ENCODE assay signal across 9 mouse cellular contexts in genomic region chr4:44970612-44971110, GRCm38 (mm10). TPM values are rescaled to one million over a fixed set of nuclear protein-coding genes. Genes with fewer than 3 reads are reported as not detected.
DNase-seq lines count a peak whose midpoint lies in the region; ATAC-seq lines count a peak whose summit lies in the region.
"Had no signal": no experiment of that assay in that cellular context is flagged by ENCODE, and none has a peak within 500 bp of the region (broad histone marks: within the 10 kb centered on the region; RNA-seq: fewer than 3 reads in every experiment).

No protein-coding gene starts in this region.

- no peak overlapping the region for H3K4me2 ChIP-seq in hindbrain, embryonic 14.5 days (replicated peaks)
- H3K4me2 ChIP-seq in hindbrain, embryonic 16.5 days (ENCODE audit: low read length): no peak overlapping the region

- H3K4me3 ChIP-seq in hindbrain, embryonic 14.5 days (replicated peaks; ENCODE audit: low read length): no peak overlapping the region
- H3K4me3 ChIP-seq in hindbrain, embryonic 16.5 days (ENCODE audit: low read length): no peak overlapping the region
- H3K4me3 ChIP-seq: myocyte had no signal

- no peaks in the 10 kb centered on the region for H3K36me3 ChIP-seq in hindbrain, embryonic 14.5 days (replicated peaks; ENCODE audit: control insufficient read depth, insufficient read depth)
- no peaks in the 10 kb centered on the region for H3K36me3 ChIP-seq in hindbrain, embryonic 16.5 days (ENCODE audit: control insufficient read depth, insufficient read depth, low read length)

- no peak overlapping the region for H3K27ac ChIP-seq in hindbrain, embryonic 14.5 days
- H3K27ac ChIP-seq in hindbrain, embryonic 16.5 days (ENCODE audit: low read depth, low read length): no peak overlapping the region

- 25% methylated on average over 10 of the region's 10 CpGs for WGBS in hindbrain, embryonic 14.5 days
- 25% methylated on average over 10 of the region's 10 CpGs for WGBS in hindbrain, embryonic 16.5 days
- WGBS in large intestine, adult 2 months: 18% methylated on average over 10 of the region's 10 CpGs

- H3K27me3 ChIP-seq in hindbrain, embryonic 14.5 days (ENCODE audit: control insufficient read depth, insufficient read depth, low read length): no peaks in the 10 kb centered on the region
- H3K27me3 ChIP-seq in hindbrain, embryonic 16.5 days (replicated peaks; ENCODE audit: control insufficient read depth, insufficient read depth, low read length): no peaks in the 10 kb centered on the region

- no peaks in the 10 kb centered on the region for H3K9me3 ChIP-seq in hindbrain, embryonic 14.5 days (ENCODE audit: control insufficient read depth, low read length)
- H3K9me3 ChIP-seq in hindbrain, embryonic 16.5 days (ENCODE audit: control insufficient read depth, low read length): no peaks in the 10 kb centered on the region

- ATAC-seq in hindbrain, embryonic 14.5 days (ENCODE audit: low FRiP score): no peak
- ATAC-seq in hindbrain, embryonic 16.5 days: no peak

- no peak overlapping the region for H3K9ac ChIP-seq in hindbrain, embryonic 14.5 days
- no peak overlapping the region for H3K9ac ChIP-seq in hindbrain, embryonic 16.5 days (ENCODE audit: low read depth, low read length)

- 0 out of 2 replicates have a peak, but pooled peaks cover 6% of the 10 kb centered on the region for H3K4me1 ChIP-seq in hindbrain, embryonic 14.5 days (replicated peaks; ENCODE audit: control insufficient read depth, insufficient read depth, low read length)
- no peaks in the 10 kb centered on the region for H3K4me1 ChIP-seq in hindbrain, embryonic 16.5 days (ENCODE audit: control insufficient read depth, insufficient read depth, low read depth, low read length)

- DNase-seq in hindbrain, embryonic 14.5 days (ENCODE audit: low spot score): peak; percentile 66
- peak; percentile 78 for DNase-seq in CD4-positive, CD25-positive, alpha-beta regulatory T cell, adult 2 months (ENCODE audit: low read depth, low spot score)
- peak; percentile 60 for DNase-seq in WW6 (ENCODE audit: low read depth, low spot score)
- peak; percentile 84 for DNase-seq in embryo, embryonic 11 days
- DNase-seq in large intestine, adult 2 months (ENCODE audit: low read depth, low spot score): peak; percentile 13
- DNase-seq in retina, postnatal 1 day: peak; percentile 86
- no peak for DNase-seq in layer of hippocampus, postnatal 14 days (ENCODE audit: low spot score in 2 of 2)

RNA-seq across cellular contexts. Expression of gene Grhpr, which starts 10.5 kb away (rescaled TPM):
- polyA plus RNA-seq in hindbrain, embryonic 14.5 days (2014; fragmentation: Nextera tagmentation; extraction: Ambion mirVana): 27.0 and 28.5 TPM in 2 replicates
- polyA plus RNA-seq in hindbrain, embryonic 16.5 days (2015; fragmentation: Nextera tagmentation; extraction: Ambion mirVana): 33.5 and 33.7 TPM in 2 replicates
- 26.4 and 29.5 TPM in 2 replicates for polyA plus RNA-seq in large intestine, adult 2 months (2012; rRNA removed)
- 10 to 100 TPM; 18.7 to 21.3 TPM for total RNA-seq in layer of hippocampus, postnatal 14 days (2021)

RNA-seq across cellular contexts. Expression of gene Zbtb5, which starts 41.6 kb away (rescaled TPM):
- polyA plus RNA-seq in hindbrain, embryonic 14.5 days (2014; fragmentation: Nextera tagmentation; extraction: Ambion mirVana): 45.7 and 48.7 TPM in 2 replicates
- polyA plus RNA-seq in hindbrain, embryonic 16.5 days (2015; fragmentation: Nextera tagmentation; extraction: Ambion mirVana): 36.8 and 39.3 TPM in 2 replicates
- 4.1 and 7.4 TPM in 2 replicates for polyA plus RNA-seq in large intestine, adult 2 months (2012; rRNA removed)
- total RNA-seq in layer of hippocampus, postnatal 14 days (2021): 10 to 100 TPM; 12.1 to 12.7 TPM

RNA-seq across cellular contexts. Expression of gene Polr1e, which starts 47.7 kb away (rescaled TPM):
- polyA plus RNA-seq in hindbrain, embryonic 14.5 days (2014; fragmentation: Nextera tagmentation; extraction: Ambion mirVana): 32.0 and 37.2 TPM in 2 replicates
- polyA plus RNA-seq in hindbrain, embryonic 16.5 days (2015; fragmentation: Nextera tagmentation; extraction: Ambion mirVana): 26.8 and 31.5 TPM in 2 replicates
- polyA plus RNA-seq in large intestine, adult 2 months (2012; rRNA removed): 5.2 and 5.4 TPM in 2 replicates
- 10 to 100 TPM; 11.9 to 14.8 TPM for total RNA-seq in layer of hippocampus, postnatal 14 days (2021)

Comparison
In these comparisons a context has a peak if more than half of its experiments do, and no peak if none do; other contexts are left out.
1. DNase-seq: peak in hindbrain, embryonic 14.5 days (single experiment), CD4-positive, CD25-positive, alpha-beta regulatory T cell, adult 2 months (single experiment), WW6 (single experiment), embryo, embryonic 11 days (single experiment), large intestine, adult 2 months (single experiment) and retina, postnatal 1 day (single experiment); none in layer of hippocampus, postnatal 14 days (0 of 2).